Mouse (Mus musculus) stomach, embryonic 16.5 days (tissue): ENCODE results near the gene Tbx18. TPM values are rescaled to one million over a fixed set of nuclear protein-coding genes. Genes with fewer than 3 reads are reported as not detected.

Experiments
- ATAC-seq: fragments of 200-750 bp; cut with Nextera tagmentation; 2 replicates; pipeline ENCODE4 v1.8.0; 2017; ENCODE audit warnings: moderate number of reproducible peaks, moderate TSS enrichment; ENCODE audit not compliant: insufficient read depth, low FRiP score
- H3K27ac ChIP-seq: fragments of 300-500 bp; sonication (generic); 2 replicates; pipeline ENCODE4 v1.5.1; 2014; ENCODE audit warnings: low read length
- H3K27me3 ChIP-seq: fragments of 300-500 bp; sonication (generic); 2 replicates; pipeline ENCODE4 v1.6.1; 2014; ENCODE audit warnings: low read length, control low read depth, mixed read lengths; ENCODE audit not compliant: control insufficient read depth, insufficient read depth
- H3K36me3 ChIP-seq: fragments of 300-500 bp; sonication (generic); 2 replicates; pipeline ENCODE4 v1.6.1; 2014; ENCODE audit warnings: low read length; ENCODE audit not compliant: control insufficient read depth, insufficient read depth
- H3K4me1 ChIP-seq: fragments of 300-500 bp; sonication (generic); 2 replicates; pipeline ENCODE4 v1.6.1; 2014; ENCODE audit warnings: low read length, control low read depth, mixed read lengths; ENCODE audit not compliant: control insufficient read depth, insufficient read depth
- H3K4me2 ChIP-seq: fragments of 300-500 bp; sonication (generic); 2 replicates; pipeline ENCODE4 v1.6.1; 2014; ENCODE audit warnings: low read depth, low read length, mixed read lengths
- H3K4me3 ChIP-seq: fragments of 300-500 bp; sonication (generic); replicated peaks from 2 replicates; pipeline ENCODE4 v1.5.1; 2014; ENCODE audit warnings: mild to moderate bottlenecking, low read length
- H3K9ac ChIP-seq: fragments of 300-500 bp; sonication (generic); 2 replicates; pipeline ENCODE4 v1.6.1; 2014; ENCODE audit warnings: low read length
- H3K9me3 ChIP-seq: fragments of 300-500 bp; sonication (generic); replicated peaks from 2 replicates; pipeline ENCODE4 v1.6.1; 2016; ENCODE audit warnings: low read length, control low read depth; ENCODE audit not compliant: control insufficient read depth
- WGBS: fragments of 180-500 bp; shearing (Covaris S2); extraction: QIAGEN DNeasy Blood & Tissue Kit; methylation state at CpG from one replicate; pipeline ENCODE4 v1.1.7; 2014; 5-methylcytosine and 5-hydroxymethylcytosine counted together
- polyA plus RNA-seq: library from polyadenylated mRNA; unstranded; fragments of >200 nt; fragmentation: Nextera tagmentation; extraction: Ambion mirVana; gene quantifications from 2 replicates; pipeline ENCODE4 v1.2.1, GENCODE M21; 2015

The Tbx18 gene
- polyA plus RNA-seq, 1 experiment from 2014 or later, result 0.43 TPM

- peaks cover 83% of the 10 kb centered on the region for H3K27me3 ChIP-seq
- ATAC-seq, result no peak
- WGBS, result 10% methylated on average over 4 of the region's 4 CpGs
These were observed 6.2 kb upstream of the Tbx18 start for GRCm38 (mm10) chr9:87737271-87737670.

DNA sequence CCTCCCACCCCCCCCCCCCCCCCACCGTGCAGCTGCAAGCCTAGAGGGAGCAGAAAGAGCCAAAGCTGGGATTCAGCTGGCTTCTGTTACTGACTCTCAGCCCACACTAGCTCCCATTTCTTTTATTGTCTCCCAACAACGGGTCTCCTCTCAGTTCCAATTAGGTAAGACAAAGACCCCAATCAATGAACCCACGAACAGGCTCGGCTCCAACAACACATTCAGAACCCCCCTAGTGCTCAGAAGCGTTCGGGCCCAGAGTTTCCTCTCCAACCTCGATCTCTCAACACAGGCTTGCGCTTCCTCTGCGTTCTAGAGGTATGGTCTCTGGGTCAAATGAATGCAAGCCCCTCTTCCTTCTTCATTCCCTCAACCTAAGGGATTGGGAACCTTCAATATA lies 4.0 kb upstream of the Tbx18 start:
- ATAC-seq, result no peak
- WGBS, result 4% methylated on average over 9 of the region's 9 CpGs
- H3K27ac ChIP-seq, result no peak overlapping the region
- H3K4me1 ChIP-seq, result peaks cover 11% of the 10 kb centered on the region
- H3K9me3 ChIP-seq, result no peaks in the 10 kb centered on the region
- no peaks in the 10 kb centered on the region for H3K36me3 ChIP-seq
- no peak overlapping the region for H3K4me3 ChIP-seq
- H3K4me2 ChIP-seq, result no peak overlapping the region
- peaks cover 80% of the 10 kb centered on the region for H3K27me3 ChIP-seq
- no peak overlapping the region for H3K9ac ChIP-seq

More at GRCm38 (mm10) chr9:87737271-87737670, 6.2 kb upstream of the Tbx18 start:
- Histone ChIP-seq H3K4me1 (peaks cover 8% of the 10 kb centered on the region; the same call in 1 of the 2 replicates), H3K4me3 (no peak overlapping the region), H3K9me3 (no peaks in the 10 kb centered on the region), H3K36me3 (no peaks in the 10 kb centered on the region), H3K27ac (no peak overlapping the region), H3K9ac (no peak overlapping the region), H3K4me2 (no peak overlapping the region)

DNA sequence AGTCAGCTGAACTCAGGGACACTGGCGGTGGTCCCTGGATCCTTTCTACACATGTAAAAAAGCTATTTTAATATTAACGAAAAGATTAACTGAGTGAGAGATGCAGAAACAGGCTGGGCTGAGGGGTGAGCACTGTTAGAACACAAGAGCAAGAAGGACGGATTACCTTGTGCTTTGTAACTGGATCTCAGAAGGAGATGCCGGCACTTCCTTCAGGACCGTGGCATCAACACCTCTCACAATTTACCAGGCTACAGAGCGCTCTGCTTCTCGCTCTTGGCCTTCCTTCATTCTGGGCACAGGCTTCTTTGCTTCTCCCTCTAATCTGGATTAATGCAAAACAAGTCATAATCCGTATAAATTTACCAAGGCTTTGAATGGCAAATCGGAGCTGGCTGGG lies 3.6 kb upstream of the Tbx18 start:
- Histone ChIP-seq H3K27ac (no peak overlapping the region), H3K27me3 (peaks cover 80% of the 10 kb centered on the region), H3K4me3 (no peak overlapping the region), H3K9ac (no peak overlapping the region), H3K9me3 (no peaks in the 10 kb centered on the region), H3K4me1 (peaks cover 13% of the 10 kb centered on the region), H3K4me2 (no peak overlapping the region), H3K36me3 (no peaks in the 10 kb centered on the region)
- WGBS, result 7% methylated on average over 9 of the region's 9 CpGs
- ATAC-seq, result no peak

DNA sequence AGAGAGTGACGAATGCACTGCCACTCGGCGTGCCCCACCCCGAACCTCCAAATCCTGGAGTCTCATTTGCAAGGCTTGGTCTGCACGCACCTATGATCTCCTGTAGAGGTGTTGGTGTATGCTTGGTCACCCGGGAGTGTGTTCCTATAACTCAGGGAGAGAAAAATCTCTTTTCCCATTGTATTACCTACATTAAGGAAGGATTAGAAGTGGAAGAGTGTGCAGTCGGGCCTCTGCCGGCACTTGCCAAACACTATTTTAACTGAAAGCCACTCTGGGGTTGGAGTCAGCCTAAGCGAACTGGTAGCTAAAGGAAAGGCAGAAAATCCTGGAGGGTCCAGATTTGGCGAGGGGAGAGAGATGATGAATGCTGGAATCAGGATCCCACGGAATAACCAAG lies 2.7 kb upstream of the Tbx18 start:
- Histone ChIP-seq H3K4me1 (peaks cover 6% of the 10 kb centered on the region), H3K27ac (no peak overlapping the region), H3K9ac (no peak overlapping the region), H3K36me3 (no peaks in the 10 kb centered on the region), H3K4me2 (no peak overlapping the region), H3K27me3 (peaks cover 79% of the 10 kb centered on the region), H3K9me3 (no peaks in the 10 kb centered on the region), H3K4me3 (no peak overlapping the region)
- 6% methylated on average over 11 of the region's 11 CpGs for WGBS
- ATAC-seq, result no peak

DNA sequence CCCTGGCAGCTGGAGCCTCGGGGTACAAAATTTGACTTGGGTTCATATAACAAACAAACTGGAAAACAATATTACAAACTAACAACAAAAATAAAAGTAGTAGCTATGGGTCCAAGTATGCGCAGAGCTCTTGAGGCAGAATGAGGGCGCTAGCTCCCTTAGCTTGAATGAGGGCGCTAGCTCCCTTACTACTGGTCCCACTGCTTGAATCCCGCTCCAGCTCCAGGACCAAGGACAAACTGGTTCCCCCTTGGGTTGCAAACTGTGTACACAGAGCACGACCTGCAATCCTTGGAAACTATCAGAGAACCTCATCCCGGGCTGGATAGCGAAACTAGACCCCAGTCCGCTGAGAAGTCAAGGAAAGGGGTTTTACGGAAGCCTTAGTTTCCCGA lies 2.2 kb upstream of the Tbx18 start:
- no peak overlapping the region for H3K4me2 ChIP-seq
- ATAC-seq, result no peak
- peaks cover 74% of the 10 kb centered on the region for H3K27me3 ChIP-seq
- H3K27ac ChIP-seq, result no peak overlapping the region
- WGBS, result 7% methylated on average over 11 of the region's 11 CpGs
- no peaks in the 10 kb centered on the region for H3K36me3 ChIP-seq
- peaks cover 6% of the 10 kb centered on the region for H3K4me1 ChIP-seq
- H3K9me3 ChIP-seq, result no peaks in the 10 kb centered on the region
- no peak overlapping the region for H3K9ac ChIP-seq
- no peak overlapping the region for H3K4me3 ChIP-seq

- no peak overlapping the region for H3K9ac ChIP-seq
- H3K9me3 ChIP-seq, result no peaks in the 10 kb centered on the region
- H3K27me3 ChIP-seq, result peaks cover 69% of the 10 kb centered on the region
- no peak overlapping the region for H3K4me2 ChIP-seq
- H3K27ac ChIP-seq, result no peak overlapping the region
- no peaks in the 10 kb centered on the region for H3K36me3 ChIP-seq
- no peak for ATAC-seq
- H3K4me1 ChIP-seq, result peaks cover 6% of the 10 kb centered on the region
- no peak overlapping the region for H3K4me3 ChIP-seq
- WGBS, result 10% methylated on average over 25 of the region's 25 CpGs
These were observed 1.6 kb upstream of the Tbx18 start for GRCm38 (mm10) chr9:87732416-87733235.

DNA sequence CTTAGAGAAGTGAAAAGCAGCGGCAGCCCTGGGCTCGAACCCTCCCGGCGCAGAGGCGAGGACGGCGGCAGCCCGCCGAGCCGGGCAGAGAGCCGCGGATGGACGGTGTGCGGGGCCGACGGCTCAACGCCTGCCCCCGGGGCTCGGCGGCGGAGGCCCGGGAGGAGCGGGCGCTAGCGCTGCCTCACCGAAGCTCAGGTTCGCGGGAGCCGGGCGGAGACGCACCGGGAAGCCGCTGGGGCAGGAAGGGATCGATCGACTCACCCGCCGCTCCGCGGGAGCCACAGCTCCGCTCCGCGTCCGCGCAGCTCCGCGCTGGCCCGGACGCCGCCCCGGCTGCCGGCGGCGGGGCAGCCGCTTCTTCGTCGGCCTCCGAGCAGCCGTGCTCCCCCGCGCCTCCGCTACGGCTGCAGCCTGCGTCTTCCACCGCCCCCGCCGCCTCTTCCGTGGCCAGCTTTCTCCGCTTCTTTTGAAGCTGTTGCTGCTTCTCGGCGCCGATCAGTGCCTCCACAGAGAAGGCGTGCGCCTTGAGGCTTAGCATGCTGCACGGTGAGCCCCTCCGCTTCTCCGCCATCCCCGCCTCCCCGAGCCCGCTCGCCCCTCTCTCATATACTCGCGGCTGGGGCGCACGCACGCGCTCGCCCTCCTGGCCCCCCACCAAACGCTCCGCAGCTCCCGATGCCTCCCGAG lies 644 bp downstream of the Tbx18 start:
- under 1% methylated on average over 85 of the region's 91 CpGs for WGBS
- Histone ChIP-seq H3K27me3 (peaks cover 60% of the 10 kb centered on the region), H3K36me3 (no peaks in the 10 kb centered on the region), H3K4me3 (peak overlapping the region; percentile 51), H3K4me2 (peak overlapping the region; percentile 69), H3K9me3 (no peaks in the 10 kb centered on the region), H3K4me1 (peaks cover 6% of the 10 kb centered on the region), H3K9ac (peak overlapping the region; percentile 66), H3K27ac (no peak overlapping the region)
- ATAC-seq, result peak; percentile 54; the same call in 1 of the 2 replicates

GRCm38 (mm10) chr9:87729316-87730270 lies 1.5 kb downstream of the Tbx18 start:
- peak; percentile 63; the same call in 1 of the 2 replicates for ATAC-seq
- Histone ChIP-seq H3K4me2 (peak overlapping the region; percentile 69), H3K27ac (no peak overlapping the region), H3K36me3 (no peaks in the 10 kb centered on the region), H3K9me3 (no peaks in the 10 kb centered on the region), H3K4me1 (peaks cover 6% of the 10 kb centered on the region), H3K9ac (peak overlapping the region; percentile 66), H3K27me3 (peaks cover 51% of the 10 kb centered on the region), H3K4me3 (peak overlapping the region; percentile 51)
- under 1% methylated on average over 73 of the region's 75 CpGs for WGBS
